Comparison of ENCODE assay signal across 9 mouse cellular contexts in genomic region chr9:72133772-72134245, GRCm38 (mm10). TPM values are rescaled to one million over a fixed set of nuclear protein-coding genes. Genes with fewer than 3 reads are reported as not detected.
DNase-seq lines count a peak whose midpoint lies in the region; ATAC-seq and TF ChIP-seq lines count a peak whose summit lies in the region.
"Had no signal": no experiment of that assay in that cellular context is flagged by ENCODE, and none has a peak within 500 bp of the region (broad histone marks: within the 10 kb centered on the region; RNA-seq: fewer than 3 reads in every experiment).

No protein-coding gene starts in this region.

- TF ChIP-seq CTCF in bone marrow macrophage, adult 2 months (IDR thresholded peaks at IDR 0.05; ENCODE audit: low read depth, low read length): no peak

- no peak for ATAC-seq in heart, embryonic 12.5 days (ENCODE audit: insufficient number of reproducible peaks, low FRiP score)
- 0 out of 2 replicates have a peak, but pooled peaks have one; percentile 6 for ATAC-seq in hindbrain, embryonic 12.5 days (ENCODE audit: low FRiP score)

- 55% methylated on average over 4 of the region's 4 CpGs for WGBS in heart, embryonic 12.5 days
- 41% methylated on average over 4 of the region's 4 CpGs for WGBS in hindbrain, embryonic 12.5 days

- no peaks in the 10 kb centered on the region for H3K27me3 ChIP-seq in heart, embryonic 12.5 days (replicated peaks)
- no peaks in the 10 kb centered on the region for H3K27me3 ChIP-seq in hindbrain, embryonic 12.5 days
- H3K27me3 ChIP-seq: Patski had no signal

- no peaks in the 10 kb centered on the region for H3K4me1 ChIP-seq in heart, embryonic 12.5 days (replicated peaks)
- peaks cover 11% of the 10 kb centered on the region for H3K4me1 ChIP-seq in bone marrow macrophage, adult 2 months (ENCODE audit: control insufficient read depth, insufficient read depth, low read length)
- peaks cover 9% of the 10 kb centered on the region for H3K4me1 ChIP-seq in hindbrain, embryonic 12.5 days

- no peak for TF ChIP-seq POLR2A in bone marrow macrophage, adult 2 months (IDR thresholded peaks at IDR 0.05; ENCODE audit: borderline replicate concordance, low read depth, low read length)

- no peaks in the 10 kb centered on the region for H3K36me3 ChIP-seq in heart, embryonic 12.5 days
- H3K36me3 ChIP-seq in hindbrain, embryonic 12.5 days: no peaks in the 10 kb centered on the region

- peak overlapping the region; percentile 77 for H3K4me2 ChIP-seq in heart, embryonic 12.5 days
- peak overlapping the region; percentile 88 for H3K4me2 ChIP-seq in hindbrain, embryonic 12.5 days (replicated peaks)

- peak overlapping the region; percentile 75; the same call in 1 of the 2 replicates for H3K9ac ChIP-seq in heart, embryonic 12.5 days
- H3K9ac ChIP-seq in hindbrain, embryonic 12.5 days: peak overlapping the region; percentile 87; the same call in 1 of the 2 replicates

- no peaks in the 10 kb centered on the region for H3K9me3 ChIP-seq in heart, embryonic 12.5 days (replicated peaks)
- no peaks in the 10 kb centered on the region for H3K9me3 ChIP-seq in hindbrain, embryonic 12.5 days (replicated peaks)

- DNase-seq in heart, adult 9 months (ENCODE audit: low spot score in 2 of 2): no peak
- peak; percentile 30 for DNase-seq in lung, postnatal 10 days
- DNase-seq in urinary bladder, postnatal 4 days (ENCODE audit: low spot score in 2 of 2): no peak
- DNase-seq in left cerebral cortex, adult 8-10 months (ENCODE audit: low spot score in 2 of 2): no peak
- no peak for DNase-seq in thymus, postnatal 25 days

- peak overlapping the region; percentile 97 for H3K27ac ChIP-seq in heart, embryonic 12.5 days (ENCODE audit: poor library complexity, severe bottlenecking)
- peak overlapping the region; percentile 60 for H3K27ac ChIP-seq in bone marrow macrophage, adult 2 months (ENCODE audit: insufficient read depth, low read depth, low read length)
- H3K27ac ChIP-seq in hindbrain, embryonic 12.5 days: peak overlapping the region; percentile 95

- H3K4me3 ChIP-seq in heart, embryonic 12.5 days: peak overlapping the region; percentile 61
- H3K4me3 ChIP-seq in bone marrow macrophage, adult 2 months (ENCODE audit: insufficient read depth, low read length): peak overlapping the region; percentile 54
- H3K4me3 ChIP-seq in hindbrain, embryonic 12.5 days: peak overlapping the region; percentile 66

RNA-seq across cellular contexts. Expression of gene Tcf12, which starts 22.1 kb away (rescaled TPM):
- 44.7 and 48.3 TPM in 2 replicates for polyA plus RNA-seq in heart, embryonic 12.5 days (2016; fragmentation: Nextera tagmentation; extraction: Ambion mirVana)
- 30.8 and 31.5 TPM in 2 replicates for polyA plus RNA-seq in bone marrow macrophage, adult 2 months (2012; ENCODE audit: insufficient read depth, insufficient read length, missing spikeins)
- 192 and 206 TPM in 2 replicates for polyA plus RNA-seq in hindbrain, embryonic 12.5 days (2016; fragmentation: Nextera tagmentation; extraction: Ambion mirVana)
- total RNA-seq in left cerebral cortex, adult 8-10 months (2022): 10 to 100 TPM; 44.5 to 53.5 (median 47.2) TPM
